Mouse (Mus musculus): ENCODE data around the gene Apol6.

Gene Apol6

GRCm38 (mm10) chr15:77036989-77037277, 7.6 kb upstream of the Apol6 start:
- TF ChIP-seq CTCF (conservative IDR thresholded peaks at IDR 0.05; ENCODE audit: low read length) (no peak), NANOG (IDR thresholded peaks at IDR 0.05; ENCODE audit: borderline replicate concordance, low read length) (no peak), POU5F1 (IDR thresholded peaks at IDR 0.05; ENCODE audit: borderline replicate concordance, low read length) (no peak)
- H3K27me3 ChIP-seq (ENCODE audit: insufficient read depth, low read length), result no peaks in the 10 kb centered on the region
- H3K4me1 ChIP-seq (replicated peaks; ENCODE audit: low read depth, low read length), result peaks cover 60% of the 10 kb centered on the region
- no peaks in the 10 kb centered on the region for H3K36me3 ChIP-seq (ENCODE audit: insufficient read depth, low read length)
- no peaks in the 10 kb centered on the region for H3K9me3 ChIP-seq (ENCODE audit: low read length)
- H3K4me3 ChIP-seq (replicated peaks; ENCODE audit: low read length), result peak overlapping the region; percentile 49

DNA sequence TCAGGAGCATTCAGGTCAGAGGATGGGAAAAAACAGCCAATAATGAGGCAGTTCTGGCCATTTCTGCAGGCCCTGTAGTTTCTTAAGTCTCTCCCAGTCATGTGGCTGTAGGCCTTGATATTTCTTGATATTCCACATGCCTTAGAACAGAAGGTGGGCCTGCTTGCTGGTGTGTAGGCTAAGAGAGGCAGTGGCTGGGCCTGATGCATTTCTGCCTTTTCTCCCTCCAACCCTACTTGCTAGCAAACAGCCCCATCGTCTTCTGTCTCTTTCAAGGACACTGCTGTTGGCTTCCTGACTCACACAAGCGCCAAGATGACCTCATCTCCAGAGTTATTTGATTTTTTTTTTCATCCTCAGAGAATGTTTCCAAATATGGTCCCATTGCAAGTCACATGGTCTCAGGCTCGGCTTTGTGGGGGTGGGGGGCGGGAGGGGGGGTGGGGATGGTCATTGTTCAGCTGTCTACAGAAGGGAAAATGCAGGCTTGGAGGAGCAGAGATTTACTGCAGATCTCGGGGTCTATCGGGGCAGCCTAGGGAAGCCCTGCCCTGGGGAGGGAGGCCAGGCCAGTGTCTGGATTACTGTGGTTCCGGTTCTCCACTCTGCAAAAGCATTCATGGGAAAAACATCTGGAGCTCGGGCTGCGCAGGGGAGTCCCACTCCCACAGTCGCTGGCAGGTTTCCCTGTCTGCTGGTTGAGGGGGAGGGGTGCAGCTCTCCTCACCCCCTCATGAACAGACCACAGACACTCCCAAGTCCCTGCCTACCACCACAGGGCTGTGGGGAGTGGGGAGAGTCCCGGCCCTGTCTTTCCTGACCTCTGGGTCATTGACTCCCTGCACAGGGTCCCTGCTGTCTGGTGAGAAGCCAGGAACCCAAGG, 7.0 kb upstream of the Apol6 start:
- peaks cover 60% of the 10 kb centered on the region for H3K4me1 ChIP-seq (replicated peaks; ENCODE audit: low read depth, low read length)
- no peaks in the 10 kb centered on the region for H3K27me3 ChIP-seq (ENCODE audit: insufficient read depth, low read length)
- peak overlapping the region; percentile 60 for H3K4me3 ChIP-seq (replicated peaks; ENCODE audit: low read length)
- no peaks in the 10 kb centered on the region for H3K36me3 ChIP-seq (ENCODE audit: insufficient read depth, low read length)
- no peaks in the 10 kb centered on the region for H3K9me3 ChIP-seq (ENCODE audit: low read length)
- TF ChIP-seq CTCF (conservative IDR thresholded peaks at IDR 0.05; ENCODE audit: low read length) (no peak), NANOG (IDR thresholded peaks at IDR 0.05; ENCODE audit: borderline replicate concordance, low read length) (no peak), POU5F1 (IDR thresholded peaks at IDR 0.05; ENCODE audit: borderline replicate concordance, low read length) (no peak)

DNA sequence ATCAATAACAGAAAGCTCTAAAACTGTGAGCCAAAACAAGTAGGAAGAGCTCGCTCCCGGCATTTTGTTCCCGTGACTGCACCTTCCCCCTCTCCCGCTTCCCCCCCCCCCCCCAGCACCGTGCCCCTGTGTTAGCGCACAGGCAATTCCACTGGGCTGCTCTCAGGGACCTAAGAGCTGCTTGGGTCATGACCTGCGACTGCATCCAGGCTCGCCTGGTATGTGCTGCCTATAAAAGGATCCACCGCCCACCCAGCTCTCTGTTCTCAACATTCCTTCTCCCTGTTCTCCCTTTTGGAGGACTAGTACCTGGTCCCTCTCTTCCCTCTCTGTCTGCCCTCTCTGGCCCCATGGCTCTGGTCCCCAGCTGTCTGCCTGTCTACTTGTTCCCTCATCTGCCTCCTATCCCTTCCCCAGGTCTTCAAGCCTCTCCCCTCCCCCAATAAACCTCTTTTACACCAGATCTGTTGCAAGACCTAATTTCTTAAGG, 5.3 kb upstream of the Apol6 start:
- H3K9me3 ChIP-seq (ENCODE audit: low read length), result no peaks in the 10 kb centered on the region
- peaks cover 56% of the 10 kb centered on the region for H3K4me1 ChIP-seq (replicated peaks; ENCODE audit: low read depth, low read length)
- H3K4me3 ChIP-seq (replicated peaks; ENCODE audit: low read length), result no peak overlapping the region
- no peaks in the 10 kb centered on the region for H3K36me3 ChIP-seq (ENCODE audit: insufficient read depth, low read length)
- no peaks in the 10 kb centered on the region for H3K27me3 ChIP-seq (ENCODE audit: insufficient read depth, low read length)
- TF ChIP-seq NANOG (IDR thresholded peaks at IDR 0.05; ENCODE audit: borderline replicate concordance, low read length), result no peak
- no peak for TF ChIP-seq CTCF (conservative IDR thresholded peaks at IDR 0.05; ENCODE audit: low read length)
- TF ChIP-seq POU5F1 (IDR thresholded peaks at IDR 0.05; ENCODE audit: borderline replicate concordance, low read length), result no peak

DNA sequence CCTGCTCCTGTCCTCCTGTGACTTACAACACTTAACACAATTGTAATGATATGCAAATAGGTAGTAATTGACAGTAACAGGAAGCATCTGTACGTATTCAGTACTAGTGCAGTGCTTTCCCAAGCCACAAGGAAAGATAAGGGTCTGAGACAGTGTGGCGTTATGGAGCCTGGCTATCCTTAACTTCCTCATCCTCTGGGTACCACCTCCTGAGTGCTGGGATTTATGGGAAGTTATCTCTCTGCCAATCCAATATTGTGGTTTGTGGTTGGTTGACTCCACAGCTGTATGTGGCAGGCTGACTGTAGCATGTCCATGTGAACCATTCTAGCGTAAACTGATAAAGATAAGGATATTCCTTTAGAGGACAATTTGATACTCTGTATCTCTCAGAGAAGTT, 3.7 kb upstream of the Apol6 start:
- Histone ChIP-seq H3K4me3 (replicated peaks; ENCODE audit: low read length) (no peak overlapping the region), H3K27me3 (ENCODE audit: insufficient read depth, low read length) (no peaks in the 10 kb centered on the region; the same call in 1 of the 2 replicates), H3K4me1 (replicated peaks; ENCODE audit: low read depth, low read length) (peaks cover 53% of the 10 kb centered on the region), H3K9me3 (ENCODE audit: low read length) (no peaks in the 10 kb centered on the region), H3K36me3 (ENCODE audit: insufficient read depth, low read length) (0 out of 2 replicates have a peak, but pooled peaks cover 3% of the 10 kb centered on the region)
- TF ChIP-seq POU5F1 (IDR thresholded peaks at IDR 0.05; ENCODE audit: borderline replicate concordance, low read length), result no peak
- TF ChIP-seq CTCF (conservative IDR thresholded peaks at IDR 0.05; ENCODE audit: low read length), result no peak
- TF ChIP-seq NANOG (IDR thresholded peaks at IDR 0.05; ENCODE audit: borderline replicate concordance, low read length), result no peak

DNA sequence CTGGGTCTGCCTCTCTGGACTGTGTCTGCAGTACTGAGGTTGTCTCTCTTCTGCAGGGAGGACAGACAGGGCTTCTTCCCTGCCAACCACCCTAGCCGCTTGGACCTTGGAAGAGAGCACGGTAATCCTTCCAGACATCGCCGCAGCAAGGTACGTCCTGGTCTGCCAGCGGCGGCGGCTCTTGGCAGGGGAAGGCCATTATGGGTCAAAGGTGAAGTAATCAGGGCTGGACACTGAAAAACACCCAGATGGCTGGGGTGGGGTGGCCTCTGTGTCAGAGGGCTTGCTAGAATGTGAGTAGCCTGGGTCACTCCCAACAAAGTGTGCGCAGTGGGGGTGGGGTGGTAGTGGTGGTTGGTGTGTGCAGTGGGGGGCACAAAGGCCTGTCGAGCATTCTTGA, 1.1 kb downstream of the Apol6 start:
- Histone ChIP-seq H3K4me1 (replicated peaks; ENCODE audit: low read depth, low read length) (peaks cover 40% of the 10 kb centered on the region), H3K36me3 (ENCODE audit: insufficient read depth, low read length) (peaks cover 3% of the 10 kb centered on the region; the same call in 1 of the 2 replicates), H3K27me3 (ENCODE audit: insufficient read depth, low read length) (peaks cover 9% of the 10 kb centered on the region), H3K9me3 (ENCODE audit: low read length) (no peaks in the 10 kb centered on the region), H3K4me3 (replicated peaks; ENCODE audit: low read length) (no peak overlapping the region)
- no peak for TF ChIP-seq POU5F1 (IDR thresholded peaks at IDR 0.05; ENCODE audit: borderline replicate concordance, low read length)
- TF ChIP-seq CTCF (conservative IDR thresholded peaks at IDR 0.05; ENCODE audit: low read length), result no peak
- TF ChIP-seq NANOG (IDR thresholded peaks at IDR 0.05; ENCODE audit: borderline replicate concordance, low read length), result no peak

DNA sequence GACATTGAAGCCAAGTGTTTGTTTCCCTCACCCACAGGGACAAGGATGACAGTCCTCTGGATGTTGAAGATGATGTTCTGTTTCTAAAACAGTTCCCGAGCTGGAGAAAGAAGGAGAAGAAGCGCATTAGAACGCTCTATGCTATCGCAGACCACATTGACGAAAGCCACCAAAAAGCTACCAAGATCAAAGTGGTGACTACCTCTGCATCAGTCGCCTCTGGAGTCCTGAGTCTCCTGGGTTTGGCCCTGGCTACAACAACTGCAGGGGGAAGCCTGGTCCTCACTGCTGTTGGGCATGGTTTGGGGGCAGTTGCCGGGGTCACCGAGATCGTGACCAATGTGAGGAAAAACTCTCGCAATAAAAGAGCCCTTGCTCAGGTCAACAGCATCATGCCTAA, 6.0 kb downstream of the Apol6 start, which contains the start of gene Mb:
Gene Mb (minus strand): TSS at position 101 of the 400 bp plus-strand sequence.
- H3K27me3 ChIP-seq (ENCODE audit: insufficient read depth, low read length), result peaks cover 10% of the 10 kb centered on the region
- peaks cover 79% of the 10 kb centered on the region for H3K4me1 ChIP-seq (replicated peaks; ENCODE audit: low read depth, low read length)
- H3K9me3 ChIP-seq (ENCODE audit: low read length), result no peaks in the 10 kb centered on the region
- TF ChIP-seq POU5F1 (IDR thresholded peaks at IDR 0.05; ENCODE audit: borderline replicate concordance, low read length), result no peak
- no peak for TF ChIP-seq NANOG (IDR thresholded peaks at IDR 0.05; ENCODE audit: borderline replicate concordance, low read length)
- no peak for TF ChIP-seq CTCF (conservative IDR thresholded peaks at IDR 0.05; ENCODE audit: low read length)
- H3K36me3 ChIP-seq (ENCODE audit: insufficient read depth, low read length), result peaks cover under 1% of the 10 kb centered on the region; the same call in 1 of the 2 replicates
- H3K4me3 ChIP-seq (replicated peaks; ENCODE audit: low read length), result peak within 1 kb of the TSS; percentile 26; the same call in 1 of the 2 replicates

DNA sequence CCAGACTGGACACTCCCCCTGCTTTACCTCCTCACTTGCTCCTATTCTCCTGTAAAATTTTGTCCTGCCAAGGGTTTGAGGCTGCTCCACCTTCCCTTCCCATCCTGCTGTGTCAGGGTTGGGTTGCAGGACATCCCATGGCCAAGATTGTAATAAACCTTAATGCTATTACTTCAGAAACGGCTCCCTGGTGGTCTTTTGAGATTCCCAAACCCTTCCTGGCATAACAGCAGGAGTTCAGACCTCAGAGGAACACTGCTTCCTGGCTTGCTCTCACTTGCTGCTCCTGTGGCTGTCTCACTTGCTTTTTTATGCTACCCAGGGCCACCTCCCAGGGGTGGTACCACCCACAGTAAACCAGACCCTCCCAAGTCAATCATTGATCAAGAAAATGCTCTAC, 7.6 kb downstream of the Apol6 start:
- TF ChIP-seq NANOG (IDR thresholded peaks at IDR 0.05; ENCODE audit: borderline replicate concordance, low read length) (no peak), POU5F1 (IDR thresholded peaks at IDR 0.05; ENCODE audit: borderline replicate concordance, low read length) (no peak), CTCF (conservative IDR thresholded peaks at IDR 0.05; ENCODE audit: low read length) (no peak)
- Histone ChIP-seq H3K36me3 (ENCODE audit: insufficient read depth, low read length) (no peaks in the 10 kb centered on the region; the same call in 1 of the 2 replicates), H3K4me1 (replicated peaks; ENCODE audit: low read depth, low read length) (peaks cover 82% of the 10 kb centered on the region), H3K9me3 (ENCODE audit: low read length) (no peaks in the 10 kb centered on the region), H3K4me3 (replicated peaks; ENCODE audit: low read length) (0 out of 2 replicates have a peak overlapping the region, but pooled peaks have one; percentile 10), H3K27me3 (ENCODE audit: insufficient read depth, low read length) (peaks cover 10% of the 10 kb centered on the region)

DNA sequence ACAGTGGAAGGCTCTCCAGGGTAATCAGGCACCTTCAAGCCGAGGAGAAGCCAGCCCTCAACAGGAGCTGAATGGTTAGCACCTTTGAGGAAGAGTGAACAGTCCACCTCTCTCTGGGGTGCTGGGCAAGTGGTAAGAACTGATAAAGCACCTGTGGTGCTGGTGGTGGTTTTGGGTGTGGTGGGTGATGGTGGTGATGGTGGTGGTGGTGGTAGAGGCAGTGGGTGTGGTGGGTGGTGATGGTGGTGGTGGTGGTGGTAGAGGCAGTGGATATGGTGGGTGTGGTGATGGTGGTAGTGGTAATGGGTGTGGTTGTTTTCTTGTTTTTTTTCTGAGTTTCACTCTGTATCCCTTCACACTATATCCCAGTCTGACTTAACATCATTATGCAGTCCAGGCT, 8.5 kb downstream of the Apol6 start:
- Histone ChIP-seq H3K36me3 (ENCODE audit: insufficient read depth, low read length) (no peaks in the 10 kb centered on the region; the same call in 1 of the 2 replicates), H3K27me3 (ENCODE audit: insufficient read depth, low read length) (peaks cover 10% of the 10 kb centered on the region), H3K4me3 (replicated peaks; ENCODE audit: low read length) (0 out of 2 replicates have a peak overlapping the region, but pooled peaks have one; percentile 10), H3K4me1 (replicated peaks; ENCODE audit: low read depth, low read length) (peaks cover 89% of the 10 kb centered on the region), H3K9me3 (ENCODE audit: low read length) (peaks cover 1% of the 10 kb centered on the region; the same call in 1 of the 2 replicates)
- no peak for TF ChIP-seq NANOG (IDR thresholded peaks at IDR 0.05; ENCODE audit: borderline replicate concordance, low read length)
- TF ChIP-seq POU5F1 (IDR thresholded peaks at IDR 0.05; ENCODE audit: borderline replicate concordance, low read length), result no peak
- no peak for TF ChIP-seq CTCF (conservative IDR thresholded peaks at IDR 0.05; ENCODE audit: low read length)
